Mouse (Mus musculus) heart, postnatal 14 days (tissue): ENCODE measurements around the gene Ebf4. TPM values are rescaled to one million over a fixed set of nuclear protein-coding genes. Genes with fewer than 3 reads are reported as not detected.
"Not testable (repeated sequence)": the region's sequence is repeated elsewhere in the genome, so short reads cannot be mapped to it uniquely, and the experiment has no call there.

Source experiments
- DNase-seq, 2 experiments: peaks; one replicate each; pipeline ENCODE4 v3.0.0; 2021 to 2022
- intact Hi-C: fragments of 180-260 bp; cut with DNase I; formaldehyde crosslinking; loops from one replicate; pipeline ENCODE4 v1.15.1; 2025
- total RNA-seq, 2 experiments: library from RNA; stranded (reverse); gene quantifications; 2 replicates each; pipeline ENCODE4 v1.2.3; 2021

The Ebf4 gene
- total RNA-seq, 2 experiments from 2014 or later: 0.68 to 1.1 TPM

- intact Hi-C loops: no loop called here
- DNase-seq: peak in 1 of 2 experiments; percentile 5
Measured at GRCm38 (mm10) chr2:130365211-130366094, 70.5 kb downstream of the Ebf4 start.

- intact Hi-C loops: no loop called here
- no peak for DNase-seq
Measured at GRCm38 (mm10) chr2:130367386-130367785, 72.4 kb downstream of the Ebf4 start.

- intact Hi-C loops, DNase-seq: not testable (repeated sequence)
Measured at GRCm38 (mm10) chr2:130373026-130373425, 78.1 kb downstream of the Ebf4 start.

- intact Hi-C loops: no loop called here
- DNase-seq: no peak
Measured at GRCm38 (mm10) chr2:130374951-130375350, 80.0 kb downstream of the Ebf4 start.

GRCm38 (mm10) chr2:130383205-130383604 is 88.2 kb downstream of the Ebf4 start:
- intact Hi-C loops: no loop called here
- DNase-seq: no peak

- intact Hi-C loops: no loop called here
- DNase-seq: no peak
Measured at GRCm38 (mm10) chr2:130383895-130384294, 88.9 kb downstream of the Ebf4 start.

- DNase-seq: no peak
- intact Hi-C loops: no loop called here
Measured at GRCm38 (mm10) chr2:130386212-130386611, 91.2 kb downstream of the Ebf4 start.

- intact Hi-C loops: no loop called here
- DNase-seq: no peak
Measured at GRCm38 (mm10) chr2:130388796-130389195, 93.8 kb downstream of the Ebf4 start.

GRCm38 (mm10) chr2:130390993-130391625 is 96.1 kb downstream of the Ebf4 start:
- no peak for DNase-seq
- intact Hi-C loops: no loop called here

- no peak for DNase-seq
- intact Hi-C loops: no loop called here
Measured at GRCm38 (mm10) chr2:130392836-130393235, 97.9 kb downstream of the Ebf4 start.

- intact Hi-C loops: no loop called here
- DNase-seq: no peak
Measured at GRCm38 (mm10) chr2:130395696-130396095, 100.7 kb downstream of the Ebf4 start.

GRCm38 (mm10) chr2:130397186-130397985 is 102.4 kb downstream of the Ebf4 start, which contains the start of gene Cpxm1:
Cpxm1 (minus strand) TSS chr2:130397574.
- intact Hi-C loops: no loop called here
- peak; percentile 36 to 53 for DNase-seq

GRCm38 (mm10) chr2:130398091-130398490 is 103.1 kb downstream of the Ebf4 start:
- intact Hi-C loops: no loop called here
- peak; percentile 52 to 62 for DNase-seq

GRCm38 (mm10) chr2:130400046-130400445 is 105.1 kb downstream of the Ebf4 start:
- intact Hi-C loops: no loop called here
- no peak for DNase-seq

GRCm38 (mm10) chr2:130401891-130402290 is 106.9 kb downstream of the Ebf4 start:
- intact Hi-C loops: no loop called here
- no peak for DNase-seq

GRCm38 (mm10) chr2:130404939-130405338 is 110.0 kb downstream of the Ebf4 start, which contains the start of the genes Gm28372 and 1700020A23Rik:
Gm28372 (plus strand) TSS chr2:130405239.
1700020A23Rik (plus strand) TSS chr2:130405259.
- no peak for DNase-seq
- intact Hi-C loops: no loop called here

- DNase-seq: no peak
- intact Hi-C loops: no loop called here
Measured at GRCm38 (mm10) chr2:130406178-130406577, 111.2 kb downstream of the Ebf4 start, which contains the start of gene Tmem239. Tmem239 (plus strand) TSS chr2:130406478.

- no peak for DNase-seq
- intact Hi-C loops: no loop called here
Measured at GRCm38 (mm10) chr2:130408194-130408593, 113.2 kb downstream of the Ebf4 start.

- intact Hi-C loops: loop anchor here (1.0 kb wide), 1 partner anchor 121 kb away; no protein-coding TSS in a partner anchor
- DNase-seq: peak; percentile 89 to 92
Measured at GRCm38 (mm10) chr2:130411558-130412495, 116.9 kb downstream of the Ebf4 start.
